Mouse (Mus musculus): ENCODE data around the gene Poll.
"Not testable (repeated sequence)": the region's sequence is repeated elsewhere in the genome, so short reads cannot be mapped to it uniquely, and the experiment has no call there.

DNA sequence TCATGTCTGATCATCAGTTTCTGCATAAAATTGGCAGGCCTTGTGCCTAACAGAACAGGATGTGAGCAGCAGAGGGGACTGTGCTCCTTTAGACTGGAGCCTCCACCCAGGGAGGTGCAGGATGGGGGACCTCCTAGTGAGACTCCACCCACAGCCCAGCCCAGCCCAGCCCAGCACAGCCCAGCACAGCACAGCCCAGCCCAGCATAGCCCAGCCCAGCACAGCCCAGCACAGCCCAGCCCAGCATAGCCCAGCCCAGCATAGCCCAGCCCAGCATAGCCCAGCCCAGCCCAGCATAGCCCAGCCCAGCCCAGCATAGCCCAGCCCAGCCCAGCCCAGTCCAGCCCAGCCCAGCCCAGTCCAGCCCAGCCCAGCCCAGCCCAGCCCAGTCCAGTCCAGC lies 12.1 kb downstream of the Poll start:
- not testable (repeated sequence) for TF ChIP-seq POLR2A (IDR thresholded peaks at IDR 0.05; ENCODE audit: insufficient read length, low read depth); MAX (IDR thresholded peaks at IDR 0.05; ENCODE audit: low read depth); POLR2AphosphoS2 (IDR thresholded peaks at IDR 0.05; ENCODE audit: insufficient read length, low read depth); MYOD1 (IDR thresholded peaks at IDR 0.05; ENCODE audit: control insufficient read depth in 1 of 3, insufficient read length in 2 of 3, low read depth in 2 of 3); E2F4 (IDR thresholded peaks at IDR 0.05; ENCODE audit: insufficient read depth); SRF (IDR thresholded peaks at IDR 0.05; ENCODE audit: control insufficient read depth, insufficient read length, low read depth); MYOG (IDR thresholded peaks at IDR 0.05; ENCODE audit: control insufficient read depth in 1 of 3, insufficient read depth in 1 of 3, insufficient read length in 2 of 3, low read depth in 2 of 3); USF1 (IDR thresholded peaks at IDR 0.05; ENCODE audit: low read depth); TCF12 (IDR thresholded peaks at IDR 0.05; ENCODE audit: insufficient read depth, poor library complexity, severe bottlenecking); CEBPB (IDR thresholded peaks at IDR 0.05; ENCODE audit: insufficient read depth, poor library complexity, severe bottlenecking); REST (IDR thresholded peaks at IDR 0.05; ENCODE audit: insufficient read depth, insufficient read length); TCF3 (IDR thresholded peaks at IDR 0.05; ENCODE audit: insufficient read length, low read depth)
